Mouse (Mus musculus) adrenal gland, postnatal 4 days (tissue): ENCODE measurements around the gene Dstyk. TPM values are rescaled to one million over a fixed set of nuclear protein-coding genes. Genes with fewer than 3 reads are reported as not detected.

ENCODE experiments used
- DNase-seq, 2 experiments: peaks; one replicate each; pipeline ENCODE4 v3.0.0; 2021 to 2022; ENCODE audit warnings: low spot score in 2 of 2, mixed read lengths in 2 of 2
- total RNA-seq, 2 experiments: library from RNA; stranded (reverse); gene quantifications; 2 replicates each; pipeline ENCODE4 v1.2.3; 2021

The Dstyk gene
- total RNA-seq, 2 experiments from 2014 or later, result 28.3 to 29.0 TPM

DNA sequence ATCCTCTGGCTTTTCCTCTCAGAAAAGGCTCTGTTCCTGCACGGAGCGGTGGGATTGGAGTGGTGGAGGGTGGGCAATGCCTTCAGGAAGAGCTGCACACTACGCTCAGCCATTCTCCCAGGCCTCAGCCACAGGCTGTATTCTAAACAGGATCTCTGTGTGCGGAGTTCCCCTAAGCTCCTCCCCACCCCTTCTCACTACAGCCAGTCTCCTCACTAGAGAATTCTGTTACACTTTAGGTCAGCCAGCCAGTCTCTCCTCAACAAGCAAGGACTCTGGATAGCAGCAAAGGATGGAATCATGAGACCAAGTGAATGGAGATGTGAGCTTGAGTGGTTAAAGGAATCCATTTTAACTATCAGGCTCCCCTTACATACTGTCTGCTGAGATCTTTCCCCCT is 29.4 kb upstream of the Dstyk start:
- DNase-seq, result no peak

- DNase-seq, result no peak
Observed at GRCm38 (mm10) chr1:132388813-132389803, 28.2 kb upstream of the Dstyk start.

GRCm38 (mm10) chr1:132389886-132390585 is 27.3 kb upstream of the Dstyk start:
- no peak for DNase-seq

DNA sequence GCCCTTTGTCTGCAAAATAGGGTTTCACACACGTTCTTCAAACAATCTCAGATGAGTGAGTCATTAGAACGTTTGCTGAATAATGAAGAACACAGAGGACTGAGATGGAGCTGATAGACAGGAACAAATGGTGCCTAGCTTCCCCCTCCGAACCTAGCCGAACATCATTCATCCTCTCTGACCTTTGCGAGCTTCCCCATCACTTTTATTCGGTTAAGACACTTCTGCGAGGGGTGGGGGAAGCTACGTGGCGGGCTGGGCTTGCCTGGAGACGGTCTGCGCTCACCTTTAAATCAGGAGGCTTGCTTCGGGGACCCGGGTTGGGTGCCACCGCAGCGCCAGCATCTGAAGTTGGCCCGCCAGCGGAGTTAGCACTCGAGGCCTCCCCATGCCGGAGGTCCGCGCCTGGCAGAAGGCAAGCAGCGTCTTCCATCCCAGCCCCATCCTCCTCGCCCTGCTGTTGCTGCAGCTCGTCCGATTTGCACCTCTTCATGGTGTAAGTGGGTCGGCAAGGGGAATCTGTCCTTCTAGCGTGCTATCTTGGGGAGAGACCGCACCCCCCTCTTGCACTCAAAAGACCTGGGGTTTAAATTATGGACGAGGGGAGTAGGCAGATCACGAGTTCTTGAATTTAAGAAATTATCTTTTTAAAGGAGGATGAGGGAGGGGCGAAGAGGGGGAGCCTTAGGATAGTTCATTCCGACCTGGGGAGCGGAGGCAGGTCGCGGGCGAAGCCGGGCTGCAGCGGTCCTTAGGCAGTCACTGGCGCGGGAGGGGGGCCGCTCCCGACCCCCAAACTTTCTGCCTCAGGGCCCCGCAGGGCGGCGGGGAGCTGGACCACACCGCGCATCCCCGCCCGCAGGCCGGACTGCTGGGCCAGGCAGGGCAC is 26.4 kb upstream of the Dstyk start, which contains the start of gene Tmcc2:
Gene Tmcc2, minus strand, starts transcription at position 591 of the 889 bp plus-strand sequence.
- no peak for DNase-seq

GRCm38 (mm10) chr1:132391580-132392022 is 25.8 kb upstream of the Dstyk start:
- DNase-seq, result no peak

GRCm38 (mm10) chr1:132392872-132393271 is 24.5 kb upstream of the Dstyk start:
- DNase-seq, result no peak

DNA sequence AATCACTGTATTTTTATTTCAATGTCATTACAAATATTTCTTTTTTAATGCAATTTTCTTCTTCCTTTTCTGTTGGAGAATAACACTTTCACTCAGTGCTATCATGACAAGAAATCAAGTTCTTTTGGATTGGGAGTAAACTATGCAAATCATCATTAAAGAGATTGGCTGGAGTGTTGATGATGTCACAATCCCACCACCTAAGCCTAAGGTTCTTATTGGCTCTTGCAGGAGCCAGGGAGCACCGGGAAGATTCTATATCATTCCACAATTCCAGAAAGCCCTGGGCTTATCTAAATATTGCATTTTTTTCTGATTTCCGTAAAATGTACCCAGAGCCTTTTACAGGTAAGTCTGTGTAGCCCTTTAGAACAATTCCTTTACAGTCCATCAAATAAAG is 20.6 kb upstream of the Dstyk start:
- no peak for DNase-seq

- DNase-seq, result no peak
Observed at GRCm38 (mm10) chr1:132400538-132400937, 16.8 kb upstream of the Dstyk start.

GRCm38 (mm10) chr1:132401843-132402242 is 15.5 kb upstream of the Dstyk start:
- no peak for DNase-seq

DNA sequence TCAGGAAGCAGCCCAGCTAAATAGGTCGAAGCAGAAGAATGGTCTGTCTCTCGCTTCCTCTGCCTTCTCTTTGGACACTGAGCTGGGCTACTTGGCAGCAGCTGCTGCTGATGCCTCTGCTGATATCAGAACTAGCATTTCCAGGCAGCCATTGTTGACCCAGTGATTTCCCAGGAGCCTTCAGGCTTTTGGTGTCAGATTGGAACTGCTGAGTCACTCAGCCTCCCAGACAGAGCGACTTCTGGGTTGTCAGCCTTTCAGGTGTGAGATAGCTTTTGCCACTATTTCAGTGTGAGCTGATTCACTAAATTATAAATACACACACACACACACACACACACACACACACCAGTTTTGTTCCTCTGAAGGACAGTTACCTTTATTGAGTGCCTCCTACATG is 6.7 kb upstream of the Dstyk start:
- DNase-seq, result no peak

DNA sequence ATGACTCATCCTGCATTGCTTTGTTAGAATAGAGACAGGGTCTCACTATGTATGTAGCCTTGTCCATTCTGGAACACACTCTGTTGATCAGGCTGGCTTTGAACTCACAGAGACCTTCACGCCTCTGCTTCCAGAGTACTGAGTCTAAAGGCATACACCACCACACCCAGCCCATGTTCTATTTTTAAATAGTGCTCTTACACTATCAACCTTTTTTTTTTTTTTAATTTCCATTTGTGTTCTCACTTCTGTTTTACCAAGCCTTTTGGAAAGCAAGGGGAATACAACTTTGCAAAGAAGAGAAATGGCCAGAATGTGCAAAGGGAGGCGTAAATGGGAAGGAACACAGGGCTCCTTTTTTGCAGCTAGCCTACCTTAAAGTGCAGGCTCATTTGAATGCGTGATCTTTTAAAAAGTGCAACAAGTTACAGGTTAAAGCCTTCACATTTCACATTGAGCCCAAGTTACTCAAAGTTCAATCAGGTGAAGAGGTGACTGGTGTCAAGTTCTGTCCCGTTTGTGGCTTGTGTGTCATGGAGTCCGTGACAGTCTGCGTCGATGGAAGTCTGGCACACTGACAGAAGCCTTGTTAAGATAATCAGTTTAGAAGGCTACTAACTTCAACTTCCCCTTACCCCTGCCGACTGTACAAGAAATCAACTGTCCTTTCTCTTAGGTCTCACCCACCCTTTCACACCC is 962 bp upstream of the Dstyk start:
- no peak for DNase-seq

DNA sequence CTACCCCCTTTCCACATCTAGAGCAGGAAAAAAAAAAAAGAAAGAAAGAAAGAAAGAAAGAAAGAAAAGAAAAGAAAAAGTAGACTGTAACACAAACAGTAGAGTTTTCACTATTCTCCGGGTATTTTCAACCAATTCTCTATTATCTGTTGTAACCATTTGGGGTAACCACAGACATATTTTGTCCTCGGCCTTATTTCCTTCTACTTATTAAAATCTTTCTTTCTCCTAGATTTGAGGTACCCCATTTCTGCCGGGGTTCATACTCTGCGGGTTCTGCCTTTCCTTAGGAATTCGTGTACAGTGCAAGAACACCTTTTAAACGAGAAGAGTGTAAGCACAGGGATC is 438 bp upstream of the Dstyk start:
- no peak for DNase-seq

- no peak for DNase-seq
Observed at GRCm38 (mm10) chr1:132420206-132420605, 2.9 kb downstream of the Dstyk start.

DNA sequence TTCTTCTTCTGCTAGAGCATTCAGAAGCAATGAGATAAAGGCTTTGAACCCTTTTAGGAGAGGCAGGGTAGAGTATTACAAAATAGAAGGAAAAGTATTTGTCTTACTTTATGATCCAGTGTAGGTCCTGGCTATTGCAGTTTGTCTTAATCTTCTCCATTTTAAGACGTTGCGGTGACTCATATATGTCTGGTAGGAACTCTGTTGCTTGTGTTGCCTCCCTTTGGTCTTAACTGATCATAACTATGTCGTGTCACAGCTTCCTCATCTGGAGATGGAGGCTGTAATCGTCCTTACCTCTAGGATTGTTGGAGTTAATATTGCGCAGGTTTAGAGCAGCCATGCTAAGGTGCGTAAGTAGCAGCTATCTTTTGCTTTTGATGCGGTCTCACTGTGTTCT is 3.3 kb downstream of the Dstyk start:
- DNase-seq, result no peak

DNA sequence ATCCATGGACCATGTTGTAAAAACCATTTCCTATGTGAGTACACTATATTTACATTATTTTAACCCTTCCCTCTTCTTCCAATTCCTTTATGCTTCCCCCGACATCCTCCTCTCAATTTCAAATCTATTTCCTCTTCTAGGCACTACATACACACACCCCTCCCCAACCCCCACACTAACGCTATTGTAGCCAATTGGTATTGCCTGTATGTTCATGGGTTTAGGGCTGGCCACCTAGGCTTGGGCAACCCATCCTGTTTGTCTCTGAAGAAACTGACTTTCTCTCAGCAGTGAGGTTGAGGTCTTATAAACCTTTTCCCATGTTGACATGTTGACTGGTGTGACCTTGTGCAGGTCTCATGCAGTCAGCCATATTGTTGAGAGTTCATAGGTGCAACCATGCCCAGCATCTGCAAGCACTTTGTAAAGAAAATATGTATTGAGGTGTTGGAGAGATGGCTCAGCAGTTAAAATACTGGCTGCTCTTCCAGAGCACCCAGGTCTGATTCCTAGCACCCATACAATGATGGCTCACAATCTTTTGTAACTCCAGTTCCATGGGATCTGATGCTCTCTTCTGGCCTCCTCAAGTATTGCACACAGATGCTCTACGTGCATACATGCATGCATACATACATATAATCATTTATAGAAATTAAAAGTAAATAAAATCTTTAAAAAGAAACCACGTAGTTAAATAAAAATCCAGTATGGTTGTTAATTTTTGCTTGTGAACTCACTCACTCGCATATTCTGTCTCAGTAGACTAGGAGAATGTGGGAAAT is 5.7 kb downstream of the Dstyk start:
- no peak for DNase-seq

DNA sequence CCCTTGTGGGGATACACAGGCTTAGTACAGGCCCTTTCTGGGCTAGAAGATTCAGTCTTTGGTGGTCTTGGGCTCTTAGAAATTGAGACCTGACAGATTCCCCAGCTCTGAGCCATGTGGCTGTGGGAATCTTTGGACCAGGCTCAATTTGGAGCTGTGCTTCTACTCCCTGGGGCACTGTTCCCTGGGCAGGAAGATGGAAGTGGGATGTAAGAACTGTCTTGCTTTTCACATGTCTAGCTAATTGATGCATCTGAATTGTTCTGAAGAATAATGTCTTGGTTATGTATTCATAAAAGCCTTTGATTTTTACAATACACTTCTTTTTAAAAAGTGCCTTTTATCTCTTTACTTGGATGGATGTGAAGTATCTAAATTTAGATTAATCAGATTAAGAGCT is 8.2 kb downstream of the Dstyk start:
- DNase-seq, result no peak

DNA sequence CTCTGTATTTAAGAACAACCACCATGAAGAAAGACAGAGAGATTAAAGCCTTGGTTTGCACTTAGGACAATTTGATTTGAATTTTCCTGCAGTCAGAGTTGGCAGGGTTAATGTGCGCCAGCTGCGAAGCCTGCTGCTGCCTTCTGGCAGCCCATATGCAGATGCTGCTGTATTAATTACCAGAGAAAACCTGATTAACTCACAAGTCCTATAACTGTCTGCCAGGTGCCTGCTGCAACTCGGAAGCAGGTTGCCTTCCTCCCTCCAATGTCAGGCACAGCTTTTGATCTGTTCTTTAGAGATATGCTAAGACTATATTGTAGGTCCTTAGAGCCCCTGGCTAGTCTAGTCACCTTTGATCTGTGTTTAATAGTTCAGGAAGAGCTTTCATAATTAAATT is 13.5 kb downstream of the Dstyk start:
- DNase-seq, result no peak

GRCm38 (mm10) chr1:132431716-132432115 is 14.4 kb downstream of the Dstyk start:
- DNase-seq, result no peak

- no peak for DNase-seq
Observed at GRCm38 (mm10) chr1:132433349-132433748, 16.0 kb downstream of the Dstyk start.

DNA sequence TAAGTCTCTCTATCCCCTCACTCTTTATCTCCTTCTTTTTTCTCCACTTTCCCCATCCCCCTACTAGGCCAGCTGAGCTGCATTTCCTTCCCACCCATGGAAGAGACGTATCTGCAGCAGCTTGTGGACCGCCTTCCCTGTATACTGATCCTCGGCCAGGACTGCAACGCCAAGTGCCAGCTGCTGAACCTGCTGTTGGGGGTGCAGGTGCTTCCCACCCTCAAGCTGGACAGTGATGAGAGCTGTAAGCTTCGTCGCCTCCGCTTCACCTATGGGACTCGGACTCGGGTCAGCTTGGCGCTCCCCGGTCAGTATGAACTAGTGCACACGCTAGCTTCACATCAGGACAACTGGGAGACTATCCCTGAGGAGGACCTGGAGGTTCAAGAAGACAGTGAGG is 16.7 kb downstream of the Dstyk start:
- no peak for DNase-seq
